Mouse (Mus musculus) stomach, postnatal 0 days (tissue): ENCODE results near the gene Armt1.

ENCODE experiments used
- CTCF ChIP-seq: IDR thresholded peaks from 2 replicates; pipeline ENCODE4 v1.5.1; 2016; ENCODE audit warnings: antibody characterized with exemption, low read depth, mild to moderate bottlenecking, moderate library complexity
- EP300 ChIP-seq: optimal IDR thresholded peaks from 2 replicates; pipeline ENCODE3; 2016; ENCODE audit warnings: antibody characterized with exemption

GRCm38 (mm10) chr10:4476604-4477003 lies 44.3 kb downstream of the Armt1 start:
- TF ChIP-seq CTCF (no peak), EP300 (no peak)
